Comparison of ENCODE assay signal across 19 mouse cellular contexts in the genomic region with DNA sequence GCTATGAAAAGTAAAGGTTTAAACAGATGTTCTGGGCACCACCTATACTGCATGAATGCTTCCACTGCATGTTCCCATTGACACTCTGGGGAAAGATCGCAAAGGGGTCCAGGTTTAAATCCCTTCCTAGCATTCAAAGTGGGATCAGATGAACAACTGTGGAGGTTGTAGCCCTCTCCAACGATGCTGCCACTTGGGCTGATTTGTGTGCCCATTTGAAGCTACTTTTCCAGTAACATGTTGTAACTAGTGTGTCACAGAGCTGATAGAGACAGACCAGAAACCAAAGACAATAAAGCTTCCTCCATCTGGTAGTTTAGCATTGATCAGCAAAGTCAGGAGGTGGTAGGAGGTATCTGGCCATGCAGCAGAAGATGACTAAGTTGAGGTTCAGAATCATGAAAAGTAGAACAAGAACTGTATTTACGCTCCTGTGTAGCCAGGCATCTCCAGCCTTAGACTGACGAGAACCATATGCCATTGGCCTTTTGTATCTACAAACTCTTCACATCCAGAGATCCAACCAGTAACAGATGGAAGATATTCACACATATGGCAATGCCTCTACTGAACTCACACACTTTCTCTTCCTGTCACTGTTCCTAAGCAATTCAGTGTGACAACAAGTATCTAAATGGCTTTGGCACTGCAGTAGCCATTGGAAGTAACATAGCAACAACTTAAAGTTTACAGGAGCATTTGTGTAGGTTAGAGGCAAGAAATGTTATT.
DNase-seq lines count a peak whose midpoint lies in the region; ATAC-seq lines count a peak whose summit lies in the region.
"Had no signal": no experiment of that assay in that cellular context is flagged by ENCODE, and none has a peak within 500 bp of the region (broad histone marks: within the 10 kb centered on the region; RNA-seq: fewer than 3 reads in every experiment).

No protein-coding gene starts in this region.

- DNase-seq in frontal cortex, postnatal 10 days (ENCODE audit: low spot score in 2 of 2): no peak
- peak; percentile 10 to 59 for DNase-seq in layer of hippocampus, adult 18-20 months (ENCODE audit: low spot score in 2 of 2)
- no peak for DNase-seq in layer of hippocampus, postnatal 25 days (ENCODE audit: extremely low spot score in 1 of 2, low spot score in 1 of 2)
- peak; percentile 1 for DNase-seq in right cerebral cortex, adult 18-20 months
- DNase-seq in right cerebral cortex, postnatal 25 days: no peak
- DNase-seq in cerebellum, adult 11 months: no peak
- DNase-seq in natural killer cell, adult 2 months (ENCODE audit: low spot score in 2 of 2): no peak
- DNase-seq: adrenal gland, postnatal 25 days; B cell, adult 2 months; cerebellum, adult 8-10 months; gastrocnemius, postnatal 25 days; heart, postnatal 14 days; kidney, adult 8-10 months; kidney, postnatal 36 days; liver, embryonic 13.5 days; retina, postnatal 1 day; thymus, postnatal 14 days had no signal

- ATAC-seq in frontal cortex, adult (ENCODE audit: low TSS enrichment): peak; percentile 57; the same call in 1 of the 2 replicates
- ATAC-seq: midbrain, embryonic 16.5 days had no signal

Comparison
In these comparisons a context has a peak if more than half of its experiments do, and no peak if none do; other contexts are left out.
1. DNase-seq: peak in layer of hippocampus, adult 18-20 months (2 of 2) and right cerebral cortex, adult 18-20 months (single experiment); none in frontal cortex, postnatal 10 days (0 of 2), layer of hippocampus, postnatal 25 days (0 of 2), right cerebral cortex, postnatal 25 days (single experiment), cerebellum, adult 11 months (single experiment) and natural killer cell, adult 2 months (0 of 2).